Mouse (Mus musculus) yolk sac, embryonic 10.5 days (tissue): ENCODE measurements at regions not wholly inside any gene's neighbourhood (a gene's known extent, or its start where the extent isn't known, plus 50 kb on each side); places are given as distances from the start of the nearest gene placed in this dataset.

ENCODE experiments used
- DNase-seq: peaks from one replicate; pipeline ENCODE4 v3.0.0-alpha.2; 2017; ENCODE audit warnings: low spot score

GRCm38 (mm10) chr8:25389947-25390346 lies 565.8 kb upstream of the Adam5 start:
- DNase-seq, result no peak

- no peak for DNase-seq
Observed at GRCm38 (mm10) chr8:25389371-25389855, 565.2 kb upstream of the Adam5 start.

- no peak for DNase-seq
Observed at GRCm38 (mm10) chr8:25388811-25389210, 564.6 kb upstream of the Adam5 start.

- DNase-seq, result no peak
Observed at GRCm38 (mm10) chr8:25385186-25385585, 561.0 kb upstream of the Adam5 start.

- DNase-seq, result no peak
Observed at GRCm38 (mm10) chr8:25384591-25384990, 560.4 kb upstream of the Adam5 start.

GRCm38 (mm10) chr8:25373276-25373675 lies 549.1 kb upstream of the Adam5 start:
- no peak for DNase-seq

- DNase-seq, result no peak
Observed at GRCm38 (mm10) chr8:25370947-25371346, 546.8 kb upstream of the Adam5 start.

- DNase-seq, result no peak
Observed at GRCm38 (mm10) chr8:25369331-25369730, 545.2 kb upstream of the Adam5 start.

- peak; percentile 20 for DNase-seq
Observed at GRCm38 (mm10) chr8:25368561-25369091, 544.5 kb upstream of the Adam5 start.

GRCm38 (mm10) chr8:25367806-25368549 lies 543.8 kb upstream of the Adam5 start:
- no peak for DNase-seq

GRCm38 (mm10) chr8:25366181-25366580 lies 542.0 kb upstream of the Adam5 start:
- no peak for DNase-seq

GRCm38 (mm10) chr8:25362656-25363055 lies 538.5 kb upstream of the Adam5 start:
- no peak for DNase-seq

- no peak for DNase-seq
Observed at GRCm38 (mm10) chr8:25362146-25362545, 538.0 kb upstream of the Adam5 start.

GRCm38 (mm10) chr8:25361420-25361819 lies 537.3 kb upstream of the Adam5 start:
- no peak for DNase-seq

- no peak for DNase-seq
Observed at GRCm38 (mm10) chr8:25358539-25359165, 534.5 kb upstream of the Adam5 start.

- DNase-seq, result peak; percentile 19
Observed at GRCm38 (mm10) chr8:25353822-25354770, 529.9 kb upstream of the Adam5 start.

GRCm38 (mm10) chr8:25353405-25353804 lies 529.2 kb upstream of the Adam5 start:
- DNase-seq, result no peak

GRCm38 (mm10) chr8:25348003-25348683 lies 524.0 kb upstream of the Adam5 start:
- DNase-seq, result no peak

GRCm38 (mm10) chr8:25343160-25343602 lies 519.0 kb upstream of the Adam5 start:
- DNase-seq, result peak; percentile 38

- DNase-seq, result no peak
Observed at GRCm38 (mm10) chr8:25342501-25342900, 518.3 kb upstream of the Adam5 start.

- DNase-seq, result no peak
Observed at GRCm38 (mm10) chr8:25341225-25341624, 517.1 kb upstream of the Adam5 start.
